Comparison of ENCODE assay signal across 13 mouse cellular contexts in genomic region chr16:92196741-92197331, GRCm38 (mm10).
DNase-seq lines count a peak whose midpoint lies in the region; ATAC-seq and TF ChIP-seq lines count a peak whose summit lies in the region.
"Had no signal": no experiment of that assay in that cellular context is flagged by ENCODE, and none has a peak within 500 bp of the region (broad histone marks: within the 10 kb centered on the region; RNA-seq: fewer than 3 reads in every experiment).

No protein-coding gene starts in this region.

- no peaks in the 10 kb centered on the region for H3K9me3 ChIP-seq in forebrain, postnatal 0 days (ENCODE audit: low read length)
- H3K9me3 ChIP-seq: neural tube, embryonic 12.5 days had no signal

- DNase-seq in cerebellum, postnatal 14 days = peak; percentile 61 to 68
- DNase-seq in cerebellum, adult 8-10 months = no peak
- DNase-seq in kidney, adult 2 months = peak; percentile 78
- no peak for DNase-seq in kidney, postnatal 10 days
- DNase-seq in MN1 (ENCODE audit: low spot score) = peak; percentile 36
- peak; percentile 65 for DNase-seq in forebrain, postnatal 0 days
- no peak for DNase-seq in thymus, adult 18-20 months
- no peak for DNase-seq in thymus, postnatal 36 days
- DNase-seq: cerebellum, adult 2 months; liver, postnatal 0 days had no signal

- H3K36me3 ChIP-seq in kidney, adult 2 months (ENCODE audit: control insufficient read depth, insufficient read depth, low read length) = no peaks in the 10 kb centered on the region
- H3K36me3 ChIP-seq in forebrain, postnatal 0 days (ENCODE audit: insufficient read depth) = no peaks in the 10 kb centered on the region
- H3K36me3 ChIP-seq: heart, embryonic 13.5 days; neural tube, embryonic 12.5 days had no signal

- peaks cover 8% of the 10 kb centered on the region for H3K4me1 ChIP-seq in kidney, adult 2 months (ENCODE audit: control insufficient read depth, insufficient read depth, low read length)
- peaks cover 4% of the 10 kb centered on the region; the same call in 1 of the 2 replicates for H3K4me1 ChIP-seq in forebrain, postnatal 0 days (ENCODE audit: insufficient read depth)
- H3K4me1 ChIP-seq: heart, embryonic 13.5 days; neural tube, embryonic 12.5 days had no signal

- H3K9ac ChIP-seq in forebrain, postnatal 0 days = no peak overlapping the region
- H3K9ac ChIP-seq: heart, embryonic 13.5 days; liver, postnatal 0 days; neural tube, embryonic 12.5 days had no signal

- no peak overlapping the region for H3K4me2 ChIP-seq in forebrain, postnatal 0 days (ENCODE audit: low read depth)
- H3K4me2 ChIP-seq: heart, embryonic 13.5 days; neural tube, embryonic 12.5 days had no signal

- peak overlapping the region; percentile 78 for H3K27ac ChIP-seq in kidney, adult 2 months (ENCODE audit: insufficient read depth, low read depth, low read length)
- H3K27ac ChIP-seq in forebrain, postnatal 0 days (ENCODE audit: low read depth, low read length) = peak overlapping the region; percentile 40
- H3K27ac ChIP-seq: heart, embryonic 13.5 days; layer of hippocampus, adult 2 months; neural tube, embryonic 12.5 days had no signal

- H3K4me3 ChIP-seq in kidney, adult 2 months (ENCODE audit: insufficient read depth, low read depth, low read length) = no peak overlapping the region
- no peak overlapping the region for H3K4me3 ChIP-seq in forebrain, postnatal 0 days (ENCODE audit: low read depth, low read length)
- H3K4me3 ChIP-seq: heart, embryonic 13.5 days; layer of hippocampus, adult 2 months; neural tube, embryonic 12.5 days had no signal

- peak; percentile 87 for ATAC-seq in forebrain, postnatal 0 days
- ATAC-seq: liver, postnatal 0 days had no signal

- TF ChIP-seq POLR2A in kidney, adult 2 months (IDR thresholded peaks at IDR 0.05; ENCODE audit: low read depth, low read length) = no peak

- H3K27me3 ChIP-seq in kidney, adult 2 months (replicated peaks; ENCODE audit: control insufficient read depth, insufficient read depth, low read length) = no peaks in the 10 kb centered on the region
- H3K27me3 ChIP-seq in forebrain, postnatal 0 days (ENCODE audit: insufficient read depth, low read length) = no peaks in the 10 kb centered on the region
- H3K27me3 ChIP-seq: heart, embryonic 13.5 days; neural tube, embryonic 12.5 days had no signal

- TF ChIP-seq CTCF in kidney, adult 2 months (conservative IDR thresholded peaks at IDR 0.05; ENCODE audit: insufficient read depth, insufficient read length, low read depth, low read length) = no peak
- no peak for TF ChIP-seq CTCF in forebrain, postnatal 0 days (IDR thresholded peaks at IDR 0.05; ENCODE audit: low read depth)

- 38% methylated on average over 8 of the region's 8 CpGs for WGBS in kidney, adult 2 months
- 30% methylated on average over 8 of the region's 8 CpGs for WGBS in forebrain, postnatal 0 days

Comparison
In these comparisons a context has a peak if more than half of its experiments do, and no peak if none do; other contexts are left out.
1. DNase-seq: peak in cerebellum, postnatal 14 days (2 of 2), kidney, adult 2 months (single experiment), MN1 (single experiment) and forebrain, postnatal 0 days (single experiment); none in cerebellum, adult 8-10 months (single experiment), kidney, postnatal 10 days (single experiment), thymus, adult 18-20 months (0 of 2) and thymus, postnatal 36 days (0 of 2).